Mouse (Mus musculus): Measurements from ENCODE around the gene Pgm5.
"Not testable (repeated sequence)": the region's sequence is repeated elsewhere in the genome, so short reads cannot be mapped to it uniquely, and the experiment has no call there.

Pgm5 gene

GRCm38 (mm10) chr19:24861612-24862451 is at the start of gene Pgm5:
Gene Pgm5 (minus strand): TSS chr19:24861855.
- DNase-seq: peak; percentile 55 to 76

GRCm38 (mm10) chr19:24908385-24909155 is 46.9 kb upstream of the Pgm5 start:
- DNase-seq: peak in 1 of 2 experiments; percentile 1

GRCm38 (mm10) chr19:24907655-24908054 is 46.0 kb upstream of the Pgm5 start:
- no peak for DNase-seq

DNA sequence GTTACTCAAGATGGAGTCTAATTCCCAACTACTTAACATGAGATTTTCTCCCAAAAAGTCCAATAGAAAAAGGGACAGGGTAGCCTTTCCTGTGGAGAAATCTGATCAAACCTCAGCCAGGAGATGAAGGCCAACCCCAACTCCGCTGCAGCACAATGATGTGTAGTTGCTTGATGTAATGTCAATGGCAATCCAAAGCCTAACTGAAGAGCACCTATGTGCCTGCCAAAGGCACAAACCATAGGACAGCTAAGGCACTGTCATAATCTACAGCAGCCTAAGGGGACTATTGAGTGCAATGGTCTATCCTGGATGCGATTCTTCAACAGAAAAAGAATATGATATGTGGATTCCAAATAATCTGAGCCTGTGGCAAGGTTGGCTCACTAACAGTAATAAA is 41.2 kb upstream of the Pgm5 start:
- DNase-seq: no peak

GRCm38 (mm10) chr19:24902256-24902655 is 40.6 kb upstream of the Pgm5 start:
- no peak for DNase-seq

DNA sequence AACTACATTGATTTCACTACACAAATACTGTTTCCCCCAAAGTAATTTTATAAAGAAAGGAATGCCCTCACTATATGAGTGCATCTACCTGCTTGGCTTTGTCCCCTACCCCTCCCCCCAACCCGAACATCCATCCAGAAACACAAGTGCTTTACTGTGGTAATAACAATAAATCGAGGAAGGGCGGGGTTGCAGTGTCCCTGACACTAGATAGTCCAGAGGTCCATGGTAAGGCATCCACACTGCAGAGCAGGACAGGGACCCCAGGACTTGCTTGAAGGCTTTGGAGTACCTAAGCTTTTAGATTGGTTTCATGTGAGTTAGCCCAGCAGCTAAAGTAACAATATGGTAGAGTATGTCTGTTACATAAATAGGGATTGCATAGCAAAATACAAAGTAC is 40.0 kb upstream of the Pgm5 start:
- DNase-seq: no peak

GRCm38 (mm10) chr19:24900581-24901220 is 39.0 kb upstream of the Pgm5 start, which contains the start of gene Foxd4:
Gene Foxd4 (minus strand): TSS chr19:24901197.
- no peak for DNase-seq

- peak; percentile 32 to 42 for DNase-seq
Observed at GRCm38 (mm10) chr19:24899578-24900544, 38.2 kb upstream of the Pgm5 start.

- DNase-seq: peak in 1 of 2 experiments; percentile 5
Observed at GRCm38 (mm10) chr19:24898737-24899577, 37.3 kb upstream of the Pgm5 start.

DNA sequence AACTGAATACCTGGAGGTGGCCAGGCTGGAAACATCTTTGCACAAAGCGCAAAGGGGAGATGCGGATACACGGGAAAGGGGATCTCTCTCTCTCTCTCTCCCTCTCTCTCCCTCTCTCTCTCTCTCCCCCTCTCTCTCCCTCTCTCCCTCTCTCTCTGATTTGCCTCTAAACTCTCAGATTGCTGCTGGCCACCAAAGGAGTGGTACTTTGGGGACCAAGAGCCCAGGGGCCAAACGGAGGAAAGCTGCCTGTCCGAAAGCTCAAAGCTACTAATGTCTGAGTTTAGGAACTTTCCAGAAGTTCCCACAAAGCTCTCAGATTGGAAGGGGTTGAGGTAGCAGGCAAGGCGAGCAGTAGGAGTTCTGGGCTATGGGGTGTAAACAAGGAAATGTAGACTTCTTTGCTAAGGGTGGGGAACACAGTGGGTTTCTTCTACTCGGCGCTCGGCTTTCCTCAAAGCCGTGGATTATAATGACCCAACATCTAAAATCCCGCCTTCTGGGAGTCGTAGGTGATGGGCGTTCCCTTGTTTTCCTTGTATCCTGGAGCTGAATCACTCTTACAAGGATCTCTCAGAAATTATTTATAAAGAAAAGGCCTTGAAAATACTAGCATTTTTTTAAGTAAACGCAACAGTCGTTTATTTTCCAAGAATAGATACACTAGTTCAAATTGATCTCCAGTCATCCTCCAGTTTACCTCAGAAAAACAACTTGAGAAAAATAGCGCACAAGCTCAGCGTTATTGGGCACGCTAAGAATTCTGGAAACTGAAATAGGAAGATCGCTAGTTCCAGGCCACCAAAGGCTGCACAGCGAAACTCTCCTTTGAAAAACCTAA is 36.5 kb upstream of the Pgm5 start:
- no peak for DNase-seq

- peak in 1 of 2 experiments; percentile 18 for DNase-seq
Observed at GRCm38 (mm10) chr19:24897006-24897895, 35.6 kb upstream of the Pgm5 start.

DNA sequence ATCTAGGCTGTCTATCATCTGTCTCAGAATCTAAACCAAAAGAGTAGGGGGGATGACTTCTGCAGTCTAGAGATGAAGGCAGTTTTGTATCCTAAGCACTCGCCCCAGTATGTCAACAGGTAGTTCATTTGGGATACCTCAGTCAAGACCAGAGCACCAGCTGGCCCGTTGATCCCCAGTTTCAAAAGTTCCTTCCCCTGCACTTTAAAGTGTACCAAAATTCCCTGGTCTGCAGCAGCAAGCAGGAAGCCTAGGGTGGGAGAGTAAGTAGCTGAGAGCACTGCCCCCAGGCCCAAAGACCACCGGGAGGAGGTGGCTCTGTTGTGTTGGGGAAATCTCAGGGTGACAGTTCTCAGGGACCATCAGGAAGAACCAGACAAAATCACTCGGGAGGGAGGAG is 34.9 kb upstream of the Pgm5 start:
- DNase-seq: no peak

DNA sequence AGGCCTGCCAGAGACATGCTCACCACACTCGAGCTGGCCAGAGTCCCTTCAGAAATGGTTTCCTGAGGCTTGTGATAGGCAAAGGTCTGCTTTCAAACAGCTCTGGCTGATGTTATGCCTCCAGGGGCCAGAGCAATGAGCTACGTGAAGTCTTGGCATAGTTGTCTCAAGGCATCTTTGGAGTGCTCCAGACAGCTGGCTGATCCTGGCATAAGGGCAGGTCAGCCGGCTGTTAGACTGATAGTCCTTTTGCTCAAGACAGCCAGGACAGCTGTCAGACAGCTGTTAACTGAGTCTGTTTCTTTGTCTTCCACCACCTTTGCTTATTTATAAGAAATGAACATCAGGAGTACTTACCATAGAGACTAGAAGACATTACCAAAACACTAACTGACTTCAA is 25.2 kb upstream of the Pgm5 start:
- no peak for DNase-seq

DNA sequence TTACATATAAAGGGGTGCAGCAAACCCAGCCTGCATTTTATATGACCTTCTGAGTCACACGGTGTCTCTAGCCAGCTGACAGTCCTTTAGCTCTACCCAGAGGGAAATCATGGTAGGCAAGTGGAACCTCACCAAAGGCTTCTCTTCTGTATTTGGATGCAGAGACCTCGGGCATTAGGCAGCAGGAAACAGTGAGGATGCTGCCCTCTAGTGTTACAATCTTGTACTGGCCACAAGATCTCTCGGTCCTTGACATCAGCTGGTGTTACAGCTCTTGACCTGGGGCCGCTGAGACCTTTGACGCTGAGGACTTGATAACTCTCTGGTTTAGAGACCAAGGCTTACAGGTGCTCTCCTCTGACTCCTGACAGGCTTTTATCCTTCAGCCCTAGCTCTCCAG is 23.8 kb upstream of the Pgm5 start:
- DNase-seq: peak in 1 of 2 experiments; percentile 58

GRCm38 (mm10) chr19:24881237-24881636 is 19.6 kb upstream of the Pgm5 start:
- DNase-seq: no peak

DNA sequence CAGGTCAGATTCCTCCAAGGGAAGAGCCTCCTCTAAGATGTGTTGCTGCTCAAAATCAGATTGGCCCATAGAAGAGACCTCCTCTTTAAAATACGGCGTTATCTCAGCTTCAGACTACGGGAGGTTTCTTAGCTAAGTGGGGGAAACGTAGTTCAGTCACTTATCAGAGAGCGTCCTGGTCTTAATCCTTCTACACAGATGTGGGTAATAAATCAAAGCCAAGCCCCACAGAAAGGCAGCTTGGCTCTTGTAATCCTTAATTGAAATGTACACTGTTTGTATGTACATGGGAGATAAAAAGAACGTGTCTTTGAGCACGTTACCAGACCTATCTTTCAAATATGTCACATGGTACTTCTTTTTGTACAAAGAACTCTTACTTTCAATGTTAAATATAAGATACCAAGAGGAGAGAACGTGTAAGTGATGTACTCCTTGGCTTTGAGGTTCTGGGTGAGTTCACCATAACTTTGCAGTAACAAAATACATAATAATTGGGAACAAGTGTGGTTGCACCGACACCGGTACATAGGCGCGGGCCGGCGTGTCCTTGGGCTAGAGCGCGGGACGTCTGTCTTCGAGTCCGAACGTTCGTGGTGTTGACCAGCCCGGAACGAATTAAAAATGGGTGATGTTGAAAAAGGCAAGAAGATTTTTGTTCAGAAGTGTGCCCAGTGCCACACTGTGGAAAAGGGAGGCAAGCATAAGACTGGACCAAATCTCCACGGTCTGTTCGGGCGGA is 13.6 kb upstream of the Pgm5 start, which contains the start of gene Gm10053:
Gm10053 (plus strand) TSS at position 558 of the 742 bp plus-strand sequence.
- not testable (repeated sequence) for DNase-seq

- DNase-seq: peak; percentile 11 to 34
Observed at GRCm38 (mm10) chr19:24873873-24874272, 12.2 kb upstream of the Pgm5 start.

GRCm38 (mm10) chr19:24871037-24871635 is 9.5 kb upstream of the Pgm5 start:
- DNase-seq: peak; percentile 50 to 78
